11 mouse cellular contexts compared by ENCODE assay signal in genomic region chr4:121056342-121056741, GRCm38 (mm10). TPM values are rescaled to one million over a fixed set of nuclear protein-coding genes. Genes with fewer than 3 reads are reported as not detected.
DNase-seq lines count a peak whose midpoint lies in the region; ATAC-seq and TF ChIP-seq lines count a peak whose summit lies in the region.
"Had no signal": no experiment of that assay in that cellular context is flagged by ENCODE, and none has a peak within 500 bp of the region (broad histone marks: within the 10 kb centered on the region; RNA-seq: fewer than 3 reads in every experiment).

No protein-coding gene starts in this region.

- 49% methylated on average over 3 of the region's 3 CpGs for WGBS in heart, postnatal 0 days

- H3K27me3 ChIP-seq in heart, postnatal 0 days (ENCODE audit: control insufficient read depth, insufficient read depth, low read length) = peaks cover 9% of the 10 kb centered on the region

- no peak for ATAC-seq in heart, postnatal 0 days (ENCODE audit: insufficient read depth, low read depth)
- ATAC-seq in common myeloid progenitor, adult 5-6 weeks (replicated peaks; ENCODE audit: low read depth, poor library complexity, severe bottlenecking) = peak; percentile 47; the same call in 1 of the 2 replicates

- no peak overlapping the region for H3K4me3 ChIP-seq in heart, postnatal 0 days (ENCODE audit: low read depth, low read length)
- H3K4me3 ChIP-seq: liver, embryonic 15.5 days had no signal

- no peak overlapping the region for H3K27ac ChIP-seq in heart, postnatal 0 days (ENCODE audit: low read depth)
- H3K27ac ChIP-seq: liver, embryonic 15.5 days had no signal

- 0 out of 2 replicates have a peak, but pooled peaks cover 9% of the 10 kb centered on the region for H3K4me1 ChIP-seq in heart, postnatal 0 days (ENCODE audit: control insufficient read depth, insufficient read depth)
- H3K4me1 ChIP-seq: liver, embryonic 15.5 days had no signal

- H3K4me2 ChIP-seq in heart, postnatal 0 days (ENCODE audit: low read depth, low read length) = no peak overlapping the region
- H3K4me2 ChIP-seq: liver, embryonic 15.5 days had no signal

- no peak for DNase-seq in heart, postnatal 0 days (ENCODE audit: low spot score)
- DNase-seq in heart, adult 9 months (ENCODE audit: low spot score in 2 of 2) = no peak
- DNase-seq in right cerebral cortex, postnatal 4 days = peak; percentile 39
- no peak for DNase-seq in right cerebral cortex, adult 18-20 months
- peak; percentile 50 for DNase-seq in thymus, postnatal 14 days
- no peak for DNase-seq in Muller cell, postnatal 12 days (ENCODE audit: inconsistent ontology term)
- no peak for DNase-seq in heart, adult 18-20 months

- TF ChIP-seq CTCF in heart, postnatal 0 days (IDR thresholded peaks at IDR 0.05; ENCODE audit: low read depth) = peak; percentile 37

- no peak overlapping the region for H3K9ac ChIP-seq in heart, postnatal 0 days (replicated peaks; ENCODE audit: low read depth, low read length)
- H3K9ac ChIP-seq: liver, embryonic 15.5 days had no signal

- peaks cover 19% of the 10 kb centered on the region for H3K36me3 ChIP-seq in heart, postnatal 0 days (replicated peaks; ENCODE audit: control insufficient read depth, insufficient read depth, low read length)

- no peak for TF ChIP-seq EP300 in heart, postnatal 0 days (IDR thresholded peaks at IDR 0.05; ENCODE audit: low read depth)

- no peaks in the 10 kb centered on the region for H3K9me3 ChIP-seq in heart, postnatal 0 days (replicated peaks; ENCODE audit: control insufficient read depth, low read length)
- H3K9me3 ChIP-seq: liver, embryonic 15.5 days had no signal

RNA-seq across cellular contexts. Expression of gene Col9a2, which starts 17.2 kb away (rescaled TPM):
- 2.2 and 11.3 TPM in 2 replicates for total RNA-seq in heart, postnatal 0 days (2014; rRNA removed; ENCODE audit: low replicate concordance)
- 1.8 and 2.2 TPM in 2 replicates for polyA plus RNA-seq in heart, postnatal 0 days (2015; fragmentation: Nextera tagmentation; extraction: Ambion mirVana)
- not detected in 2 replicates for total RNA-seq in common myeloid progenitor, adult 5-6 weeks (2017)
- total RNA-seq in heart, adult 18-20 months (2021) = under 1 TPM in 1 of 2 experiments, not detected in 1; 0.41 TPM

RNA-seq across cellular contexts. Expression of gene Smap2, which starts 39.3 kb away (rescaled TPM):
- total RNA-seq in heart, postnatal 0 days (2014; rRNA removed; ENCODE audit: low replicate concordance) = 18.9 and 20.9 TPM in 2 replicates
- polyA plus RNA-seq in heart, postnatal 0 days (2015; fragmentation: Nextera tagmentation; extraction: Ambion mirVana) = 6.9 and 7.5 TPM in 2 replicates
- total RNA-seq in common myeloid progenitor, adult 5-6 weeks (2017) = 63.8 and 81.6 TPM in 2 replicates
- total RNA-seq in heart, adult 18-20 months (2021) = 10 to 100 TPM; 43.8 to 51.5 TPM

RNA-seq across cellular contexts. Expression of gene Zmpste24, which starts 41.7 kb away (rescaled TPM):
- 11.1 and 13.3 TPM in 2 replicates for total RNA-seq in heart, postnatal 0 days (2014; rRNA removed; ENCODE audit: low replicate concordance)
- polyA plus RNA-seq in heart, postnatal 0 days (2015; fragmentation: Nextera tagmentation; extraction: Ambion mirVana) = 17.0 and 17.8 TPM in 2 replicates
- 53.3 and 60.1 TPM in 2 replicates for total RNA-seq in common myeloid progenitor, adult 5-6 weeks (2017)
- total RNA-seq in heart, adult 18-20 months (2021) = 10 to 100 TPM; 24.5 TPM

RNA-seq across cellular contexts. Expression of gene Tmco2, which starts 52.7 kb away (rescaled TPM):
- total RNA-seq in heart, postnatal 0 days (2014; rRNA removed; ENCODE audit: low replicate concordance) = not detected in 2 replicates
- not detected in 2 replicates for polyA plus RNA-seq in heart, postnatal 0 days (2015; fragmentation: Nextera tagmentation; extraction: Ambion mirVana)
- not detected in 2 replicates for total RNA-seq in common myeloid progenitor, adult 5-6 weeks (2017)
- not detected for total RNA-seq in heart, adult 18-20 months (2021)
- polyA plus RNA-seq: frontal cortex, adult 2 months; intestine, embryonic 14.5 days; liver, embryonic 15.5 days had no signal

Comparison
In these comparisons a context has a peak if more than half of its experiments do, and no peak if none do; other contexts are left out.
1. DNase-seq: peak in right cerebral cortex, postnatal 4 days (single experiment) and thymus, postnatal 14 days (single experiment); none in heart, postnatal 0 days (single experiment), heart, adult 9 months (0 of 2), right cerebral cortex, adult 18-20 months (single experiment), Muller cell, postnatal 12 days (single experiment) and heart, adult 18-20 months (0 of 2).